Mouse (Mus musculus) A20 (cell line): ENCODE data around the gene Rrbp1.

Experiments used
- DNase-seq: peaks from one replicate; pipeline ENCODE4 v3.0.0-alpha.2; 2011; ENCODE audit warnings: low read depth, low spot score

Rrbp1 gene

GRCm38 (mm10) chr2:143915600-143916135 lies 95.4 kb downstream of the Rrbp1 start:
- DNase-seq, result no peak

DNA sequence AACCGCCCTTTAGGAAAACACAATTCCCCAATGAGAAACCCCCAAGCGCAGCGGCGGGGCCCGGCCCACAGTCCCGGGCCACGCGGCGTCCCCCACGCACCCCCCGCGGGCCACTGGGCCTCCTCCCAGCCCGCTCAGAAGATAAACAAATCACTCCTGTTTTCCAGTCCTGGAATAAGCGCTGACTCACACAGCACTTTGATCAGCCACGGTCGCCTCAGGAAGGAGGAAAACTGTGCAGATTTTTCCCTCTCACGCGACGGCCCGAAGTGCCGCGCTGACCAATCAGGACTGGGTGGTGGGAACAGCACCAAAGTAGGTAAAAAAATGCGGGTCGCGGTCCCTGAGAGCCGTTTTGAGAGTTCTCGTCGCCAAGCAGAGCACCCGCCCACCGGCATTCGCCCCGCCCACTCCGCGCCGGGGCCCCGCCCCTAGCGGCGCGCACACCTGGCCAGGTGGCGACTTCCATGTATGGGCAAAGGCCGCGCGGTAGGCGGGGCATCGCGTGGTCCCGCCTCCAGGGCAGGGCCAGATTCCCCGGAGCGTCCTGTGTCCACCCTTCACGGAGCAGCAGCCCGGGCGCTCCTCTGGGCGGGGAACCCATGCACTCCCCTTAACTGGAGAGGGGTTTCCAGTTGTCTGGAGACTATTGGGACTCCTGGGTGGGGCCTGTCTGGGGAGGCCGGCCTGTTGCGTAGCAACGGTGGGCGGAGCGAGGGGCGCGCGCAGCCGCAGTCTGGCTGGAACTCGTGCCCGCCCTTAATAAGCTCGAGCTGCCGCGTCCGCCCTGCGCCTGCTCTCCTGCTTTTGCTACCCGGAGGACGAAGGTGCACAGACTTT lies 96.1 kb downstream of the Rrbp1 start, which contains the start of gene Dstn:
TSS of gene Dstn (plus strand) at position 561 of the 840 bp plus-strand sequence.
- DNase-seq, result peak; percentile 97

DNA sequence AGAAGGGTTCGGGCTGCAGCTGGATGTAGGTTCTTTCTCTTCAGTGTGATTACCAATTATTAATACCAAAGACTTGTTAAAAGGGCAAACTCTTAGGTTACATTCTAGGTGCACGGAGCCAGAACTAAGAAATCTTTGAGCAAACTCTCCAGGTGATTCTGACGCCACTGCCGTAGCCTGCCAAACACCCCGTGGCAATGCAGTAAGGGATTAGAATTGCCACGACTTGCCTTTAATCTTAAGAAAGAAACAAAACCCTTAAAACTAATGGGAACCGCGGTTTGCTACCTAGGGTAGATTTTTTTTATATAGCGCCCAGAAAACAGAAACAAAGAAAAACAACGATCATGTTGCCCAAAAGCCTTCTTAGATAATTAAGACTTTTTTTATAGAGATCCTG lies 96.8 kb downstream of the Rrbp1 start:
- peak; percentile 58 for DNase-seq

DNA sequence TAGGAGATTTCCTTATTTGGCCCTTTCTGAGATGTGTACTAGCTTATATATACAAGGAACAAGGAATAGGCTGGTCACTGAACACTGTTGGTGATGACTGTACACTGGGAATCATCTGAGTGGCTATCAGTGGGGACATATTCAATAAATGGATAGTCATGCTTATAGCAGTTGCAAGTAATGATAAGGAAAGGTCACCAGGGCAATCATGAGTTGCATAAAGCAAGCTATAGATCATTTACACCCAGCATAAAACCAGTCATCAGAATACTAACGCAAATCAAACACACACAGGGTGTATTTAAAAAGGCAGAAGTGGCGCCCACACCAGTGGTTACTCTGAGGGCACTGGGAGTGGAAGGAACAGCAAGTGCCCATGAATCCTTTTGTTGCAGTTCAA lies 98.9 kb downstream of the Rrbp1 start:
- no peak for DNase-seq

GRCm38 (mm10) chr2:143909230-143909629 lies 101.8 kb downstream of the Rrbp1 start:
- DNase-seq, result peak; percentile 39

DNA sequence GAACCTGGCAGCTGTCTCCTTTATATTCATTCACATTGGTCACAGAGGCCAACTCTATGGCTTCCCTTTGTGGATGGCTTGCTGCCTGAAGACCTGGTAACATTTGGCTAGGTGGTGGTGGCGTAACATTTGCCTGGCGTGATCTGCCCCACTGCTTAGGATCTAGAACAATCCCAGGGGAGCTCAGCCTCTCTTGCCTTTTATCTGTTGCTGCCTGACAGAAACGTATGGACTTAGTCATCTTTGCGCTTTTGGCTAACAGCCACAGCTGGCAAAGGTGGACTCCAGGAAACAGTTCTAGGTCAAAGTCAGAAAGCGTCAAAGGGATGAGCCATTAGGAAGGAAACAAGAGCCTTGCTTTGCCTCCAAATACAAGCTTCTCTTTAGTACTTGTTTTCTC lies 106.2 kb downstream of the Rrbp1 start:
- DNase-seq, result no peak

- no peak for DNase-seq
Measured at GRCm38 (mm10) chr2:143903376-143904045, 107.6 kb downstream of the Rrbp1 start.

DNA sequence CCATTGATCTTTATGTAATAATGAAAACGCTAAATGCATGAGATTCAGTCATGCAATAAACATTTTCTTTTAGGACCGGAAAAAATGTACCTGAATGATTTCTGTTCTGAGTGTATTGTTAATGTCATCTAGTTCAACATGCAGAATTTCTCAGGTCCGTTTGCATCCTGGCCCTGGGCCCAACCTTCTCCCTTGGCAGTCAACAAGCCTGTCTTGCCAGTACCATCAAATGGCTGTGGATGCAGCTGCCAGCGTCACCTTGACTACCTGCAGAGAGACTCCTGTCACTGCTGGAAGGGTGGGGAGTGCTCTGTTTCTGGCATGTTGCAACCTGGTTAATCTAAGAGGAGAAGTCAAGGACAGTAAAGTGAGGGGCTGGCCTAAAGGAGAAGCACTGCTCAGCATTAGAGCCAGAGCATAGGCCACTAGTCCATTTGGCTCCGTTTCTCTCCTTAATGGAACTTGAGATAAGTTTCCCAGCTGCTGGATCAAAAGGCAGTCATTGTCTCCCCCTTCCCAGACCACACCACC lies 110.2 kb downstream of the Rrbp1 start:
- DNase-seq, result no peak

DNA sequence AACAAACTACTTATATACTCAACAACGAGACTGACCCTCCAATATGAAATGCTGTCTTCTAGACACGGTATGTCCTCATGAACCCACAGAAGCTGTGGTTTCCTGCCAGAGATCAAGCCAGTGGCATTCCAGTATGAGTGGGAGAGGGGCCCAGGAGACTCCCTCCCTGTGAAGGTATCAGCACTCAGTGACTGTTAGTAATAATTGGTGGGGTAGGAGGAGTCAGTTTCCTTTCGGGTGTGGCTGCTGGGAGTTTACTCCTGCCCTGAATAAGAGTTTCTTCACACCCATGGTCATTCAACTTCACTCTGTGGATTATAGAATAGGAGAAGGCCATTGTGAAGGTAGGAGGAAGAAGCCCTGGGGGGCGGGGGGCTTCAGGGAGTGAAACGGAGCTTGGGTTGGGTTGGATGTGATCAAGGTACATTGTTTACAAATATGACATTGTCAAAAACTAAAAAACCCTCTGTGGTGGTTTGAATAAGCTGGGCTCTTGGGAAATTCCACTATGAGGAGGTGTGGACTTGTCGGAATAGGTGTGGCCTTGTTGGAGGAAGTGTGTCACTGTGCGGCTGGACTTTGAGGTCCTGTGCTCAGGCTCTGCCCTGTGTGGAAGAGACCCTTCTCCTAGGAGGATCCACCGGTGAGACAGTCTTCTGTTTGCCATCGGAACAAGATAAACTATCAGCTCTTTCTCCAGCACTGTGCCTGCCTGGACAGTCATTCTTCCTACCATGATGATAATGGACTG lies 111.4 kb downstream of the Rrbp1 start:
- DNase-seq, result no peak
